Mouse (Mus musculus): ENCODE data around the gene Ubash3a.

Gene Ubash3a

GRCm38 (mm10) chr17:31277931-31278330 is 70.3 kb downstream of the Ubash3a start:
- ChIA-PET CTCF (interaction anchor here in 2 of 4 experiments (0.9 to 5.5 kb wide), 8 partner anchors 12 to 51 kb away, joined by 3 to 53 read pairs (median 6); no protein-coding TSS in a partner anchor), POLR2A (interaction anchor here in 2 of 4 experiments (0.5 to 10.7 kb wide), 14 partner anchors 10 to 478 kb away, joined by 3 to 216 read pairs (median 5); partner anchors contain the start of gene Slc37a1 (in 1 of the 2))

- CTCF ChIA-PET: interaction anchor here in 1 of 4 experiments (5.5 kb wide), 1 partner anchor 16 kb away, joined by 53 read pairs; no protein-coding TSS in a partner anchor
- POLR2A ChIA-PET: interaction anchor here in 1 of 4 experiments (5.2 to 10.7 kb wide), 3 partner anchors 8 to 21 kb away, joined by 31 to 216 read pairs (median 70); partner anchors contain the start of gene Slc37a1
These were observed 71.9 kb downstream of the Ubash3a start for GRCm38 (mm10) chr17:31279541-31279940.

GRCm38 (mm10) chr17:31280269-31280668 is 72.6 kb downstream of the Ubash3a start:
- ChIA-PET POLR2A (interaction anchor here in 2 of 4 experiments (3.4 to 10.7 kb wide), 4 partner anchors 14 to 20 kb away, joined by 17 to 216 read pairs (median 50); no protein-coding TSS in a partner anchor), CTCF (interaction anchor here in 1 of 4 experiments (3.6 kb wide), 1 partner anchor 24 kb away, joined by 38 read pairs; no protein-coding TSS in a partner anchor)

- POLR2A ChIA-PET: interaction anchor here (0.6 to 10.7 kb wide), 24 partner anchors 9 to 966 kb away, joined by 3 to 216 read pairs (median 5); no protein-coding TSS in a partner anchor
- CTCF ChIA-PET: interaction anchor here (0.5 to 3.6 kb wide), 50 partner anchors 9 to 1650 kb away, joined by 3 to 87 read pairs (median 4); partner anchors contain the start of genes Abcg1 (in 1 of the 4) and Pde9a (in 1 of the 4)
These were observed 74.4 kb downstream of the Ubash3a start for GRCm38 (mm10) chr17:31281830-31282686.

- ChIA-PET CTCF (interaction anchor here (0.5 to 3.6 kb wide), 40 partner anchors 9 to 1651 kb away, joined by 3 to 87 read pairs (median 5); partner anchors contain the start of genes Abcg1 (in 1 of the 4) and Pde9a (in 1 of the 4)), POLR2A (interaction anchor here (0.6 to 10.7 kb wide), 21 partner anchors 8 to 900 kb away, joined by 3 to 216 read pairs (median 6); no protein-coding TSS in a partner anchor)
These were observed 75.0 kb downstream of the Ubash3a start for GRCm38 (mm10) chr17:31282687-31283053.

- CTCF ChIA-PET: interaction anchor here in 1 of 4 experiments (0.6 kb wide), 1 partner anchor 58 kb away, joined by 3 read pairs; no protein-coding TSS in a partner anchor
- POLR2A ChIA-PET: interaction anchor here in 1 of 4 experiments (0.8 to 14.6 kb wide), 3 partner anchors 9 to 21 kb away, joined by 4 to 341 read pairs (median 31); partner anchors contain the start of gene Rsph1
These were observed 78.2 kb downstream of the Ubash3a start for GRCm38 (mm10) chr17:31285867-31286266.

- POLR2A ChIA-PET: interaction anchor here in 2 of 4 experiments (0.6 to 14.6 kb wide), 12 partner anchors 9 to 163 kb away, joined by 3 to 341 read pairs (median 12); partner anchors contain the start of gene Rsph1 (in 1 of the 2)
- CTCF ChIA-PET: interaction anchor here in 2 of 4 experiments (0.6 to 2.1 kb wide), 4 partner anchors 9 to 21 kb away, joined by 4 to 13 read pairs (median 5); no protein-coding TSS in a partner anchor
These were observed 78.8 kb downstream of the Ubash3a start, which contains the start of gene Slc37a1 for GRCm38 (mm10) chr17:31286492-31286891. TSS of gene Slc37a1 (plus strand) at chr17:31286792.

GRCm38 (mm10) chr17:31287216-31287615 is 79.5 kb downstream of the Ubash3a start:
- ChIA-PET POLR2A (interaction anchor here in 3 of 4 experiments (0.6 to 14.6 kb wide), 20 partner anchors 8 to 464 kb away, joined by 3 to 341 read pairs (median 4); partner anchors contain the start of gene Rsph1 (in 1 of the 3)), CTCF (interaction anchor here (0.5 to 2.4 kb wide), 11 partner anchors 8 to 439 kb away, joined by 3 to 13 read pairs (median 4); no protein-coding TSS in a partner anchor)

GRCm38 (mm10) chr17:31288999-31289726 is 81.5 kb downstream of the Ubash3a start:
- ChIA-PET CTCF (interaction anchor here in 3 of 4 experiments (0.5 to 2.4 kb wide), 16 partner anchors 10 to 552 kb away, joined by 3 to 11 read pairs (median 4); partner anchors contain the start of gene Rsph1 (in 1 of the 3)), POLR2A (interaction anchor here (0.5 to 14.6 kb wide), 24 partner anchors 8 to 548 kb away, joined by 3 to 341 read pairs (median 4); partner anchors contain the start of gene Rsph1 (in 2 of the 4))

- ChIA-PET CTCF (interaction anchor here in 2 of 4 experiments (0.7 to 7.8 kb wide), 6 partner anchors 8 to 271 kb away, joined by 3 to 87 read pairs (median 6); no protein-coding TSS in a partner anchor), POLR2A (interaction anchor here in 2 of 4 experiments (0.7 to 14.6 kb wide), 11 partner anchors 8 to 681 kb away, joined by 3 to 341 read pairs (median 6); partner anchors contain the start of gene Rsph1 (in 2 of the 2))
These were observed 82.6 kb downstream of the Ubash3a start for GRCm38 (mm10) chr17:31290311-31290710.

- CTCF ChIA-PET: interaction anchor here in 2 of 4 experiments (0.5 to 7.8 kb wide), 10 partner anchors 9 to 378 kb away, joined by 3 to 87 read pairs (median 3); partner anchors contain the start of gene Rsph1 (in 1 of the 2)
- POLR2A ChIA-PET: interaction anchor here in 3 of 4 experiments (0.8 to 14.6 kb wide), 10 partner anchors 9 to 37 kb away, joined by 3 to 341 read pairs (median 6); partner anchors contain the start of gene Rsph1 (in 2 of the 3)
These were observed 83.2 kb downstream of the Ubash3a start for GRCm38 (mm10) chr17:31290859-31291258.

GRCm38 (mm10) chr17:31294363-31295214 is 86.9 kb downstream of the Ubash3a start:
- POLR2A ChIA-PET: interaction anchor here (0.6 to 18.3 kb wide), 31 partner anchors 7 to 394 kb away, joined by 3 to 341 read pairs (median 4); partner anchors contain the start of genes Rsph1 (in 2 of the 4), Pde9a (in 1 of the 4) and Pknox1 (in 1 of the 4)
- CTCF ChIA-PET: interaction anchor here (0.5 to 7.8 kb wide), 74 partner anchors 8 to 760 kb away, joined by 3 to 155 read pairs (median 5); partner anchors contain the start of genes Rsph1 (in 3 of the 4), Slc37a1 (in 2 of the 4) and Pknox1 (in 1 of the 4)

GRCm38 (mm10) chr17:31295215-31295891 is 87.7 kb downstream of the Ubash3a start:
- ChIA-PET POLR2A (interaction anchor here in 3 of 4 experiments (0.7 to 18.3 kb wide), 32 partner anchors 7 to 511 kb away, joined by 3 to 341 read pairs (median 4); partner anchors contain the start of genes Rsph1 (in 2 of the 3), Slc37a1 (in 2 of the 3), Pde9a (in 1 of the 3) and Pknox1 (in 1 of the 3)), CTCF (interaction anchor here (0.5 to 7.8 kb wide), 71 partner anchors 8 to 793 kb away, joined by 3 to 155 read pairs (median 5); partner anchors contain the start of genes Rsph1 (in 3 of the 4), Slc37a1 (in 2 of the 4) and Pknox1 (in 1 of the 4))

GRCm38 (mm10) chr17:31295892-31296781 is 88.5 kb downstream of the Ubash3a start:
- ChIA-PET POLR2A (interaction anchor here in 3 of 4 experiments (0.6 to 18.3 kb wide), 43 partner anchors 7 to 514 kb away, joined by 3 to 341 read pairs (median 4); partner anchors contain the start of genes Rsph1 (in 2 of the 3), Slc37a1 (in 2 of the 3), Pde9a (in 1 of the 3) and Pknox1 (in 1 of the 3)), CTCF (interaction anchor here (0.6 to 7.8 kb wide), 49 partner anchors 9 to 1995 kb away, joined by 3 to 155 read pairs (median 6); partner anchors contain the start of genes Rsph1 (in 2 of the 4), Pknox1 (in 1 of the 4) and Slc37a1 (in 1 of the 4))
